Comparison of ENCODE assay signal across 8 mouse cellular contexts in the genomic region with DNA sequence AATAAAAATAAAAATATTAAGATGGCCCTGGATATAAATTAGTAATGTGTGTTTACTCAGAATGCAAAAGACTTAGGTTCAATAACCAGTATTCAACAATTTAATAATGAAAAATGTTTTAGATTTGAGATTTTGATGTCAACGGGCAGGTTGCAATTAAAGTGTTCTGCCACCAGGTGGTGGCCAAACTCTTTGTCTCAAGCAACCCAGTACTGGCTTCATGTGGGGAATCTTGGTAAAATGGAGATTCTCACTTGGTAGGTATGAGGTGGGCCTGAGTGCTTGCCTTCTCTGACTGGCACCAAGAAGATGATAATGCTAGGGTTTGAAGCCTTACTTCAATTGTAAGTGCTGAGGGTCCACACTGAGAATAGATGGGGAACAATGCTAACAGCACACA. TPM values are rescaled to one million over a fixed set of nuclear protein-coding genes. Genes with fewer than 3 reads are reported as not detected.
DNase-seq lines count a peak whose midpoint lies in the region; ATAC-seq and TF ChIP-seq lines count a peak whose summit lies in the region.
"Had no signal": no experiment of that assay in that cellular context is flagged by ENCODE, and none has a peak within 500 bp of the region (broad histone marks: within the 10 kb centered on the region; RNA-seq: fewer than 3 reads in every experiment).

No protein-coding gene starts in this region.

- peak; percentile 87 for TF ChIP-seq RAD21 in MEL (IDR thresholded peaks at IDR 0.05; ENCODE audit: low read depth, low read length)

- WGBS in liver, embryonic 11.5 days: 2% methylated on average over 1 of the region's 1 CpGs
- WGBS in bone marrow, adult 2 months: 2% methylated on average over 1 of the region's 1 CpGs
- 6% methylated on average over 1 of the region's 1 CpGs for WGBS in liver, postnatal 0 days (ENCODE audit: insufficient replicate concordance)

- no peak overlapping the region for H3K9ac ChIP-seq in liver, embryonic 11.5 days (ENCODE audit: low read depth, low read length)
- H3K9ac ChIP-seq in MEL (ENCODE audit: control insufficient read depth, low read depth, low read length, poor library complexity, severe bottlenecking): no peak overlapping the region
- H3K9ac ChIP-seq in liver, postnatal 0 days (replicated peaks): no peak overlapping the region

- DNase-seq in liver (peak; percentile 17), MEL (ENCODE audit: low read depth, low spot score) (peak; percentile 62)
- DNase-seq in liver, embryonic 11.5 days (ENCODE audit: low spot score): no peak
- peak; percentile 14 for DNase-seq in fibroblast of lung, adult 2 months (ENCODE audit: low read depth)
- DNase-seq in liver, postnatal 0 days: peak; percentile 31
- DNase-seq in right cerebral cortex, postnatal 25 days: no peak

- H3K27ac ChIP-seq in liver, embryonic 11.5 days (ENCODE audit: low read depth, low read length): no peak overlapping the region
- no peak overlapping the region for H3K27ac ChIP-seq in MEL (ENCODE audit: control insufficient read depth, low read depth, low read length)
- no peak overlapping the region for H3K27ac ChIP-seq in bone marrow, adult 2 months (ENCODE audit: control insufficient read depth, insufficient read depth, low read depth, low read length, poor library complexity)
- no peak overlapping the region for H3K27ac ChIP-seq in liver, postnatal 0 days (ENCODE audit: low read depth)

- H3K4me1 ChIP-seq in liver, embryonic 11.5 days (replicated peaks; ENCODE audit: control insufficient read depth, insufficient read depth, low read length): no peaks in the 10 kb centered on the region
- no peaks in the 10 kb centered on the region for H3K4me1 ChIP-seq in MEL (ENCODE audit: control insufficient read depth in 1 of 2, insufficient read depth in 2 of 2, low read length in 2 of 2)
- no peaks in the 10 kb centered on the region for H3K4me1 ChIP-seq in bone marrow, adult 2 months (ENCODE audit: control insufficient read depth, insufficient read depth, low read length)
- H3K4me1 ChIP-seq in liver, postnatal 0 days (ENCODE audit: insufficient read depth): peaks cover 3% of the 10 kb centered on the region; the same call in 1 of the 2 replicates

- no peak for TF ChIP-seq POLR2A in MEL (IDR thresholded peaks at IDR 0.05; ENCODE audit: control insufficient read depth in 1 of 2, insufficient read depth in 1 of 2, low read depth in 1 of 2, low read length in 2 of 2, poor library complexity in 1 of 2)
- no peak for TF ChIP-seq POLR2A in bone marrow, adult 2 months (IDR thresholded peaks at IDR 0.05; ENCODE audit: borderline replicate concordance, control insufficient read depth, low read depth, low read length)

- peak; percentile 71 to 88 (median 72) for TF ChIP-seq CTCF in MEL (IDR thresholded peaks at IDR 0.05 in 2 of 3, conservative IDR thresholded peaks at IDR 0.05 in 1 of 3; ENCODE audit: control insufficient read depth in 1 of 3, insufficient read depth in 1 of 3, low read depth in 2 of 3, low read length in 3 of 3, poor library complexity in 1 of 3, severe bottlenecking in 1 of 3)
- peak; percentile 45 for TF ChIP-seq CTCF in bone marrow, adult 2 months (IDR thresholded peaks at IDR 0.05; ENCODE audit: control insufficient read depth, insufficient read depth, low read length)
- peak; percentile 81 for TF ChIP-seq CTCF in liver, postnatal 0 days (IDR thresholded peaks at IDR 0.05; ENCODE audit: low read depth)

- no peak overlapping the region for H3K4me3 ChIP-seq in liver, embryonic 11.5 days (ENCODE audit: low read depth, low read length)
- no peak overlapping the region for H3K4me3 ChIP-seq in MEL (ENCODE audit: control insufficient read depth in 1 of 2, insufficient read depth in 1 of 2, low read depth in 2 of 2, low read length in 2 of 2)
- H3K4me3 ChIP-seq in bone marrow, adult 2 months (replicated peaks; ENCODE audit: control insufficient read depth, low read depth, low read length): no peak overlapping the region
- H3K4me3 ChIP-seq in liver, postnatal 0 days (ENCODE audit: low read depth, low read length): no peak overlapping the region

- no peak for ATAC-seq in liver, embryonic 11.5 days (replicated peaks; ENCODE audit: low FRiP score)
- ATAC-seq in liver, postnatal 0 days: no peak

- H3K4me2 ChIP-seq in liver, embryonic 11.5 days: no peak overlapping the region
- H3K4me2 ChIP-seq in liver, postnatal 0 days (ENCODE audit: low read depth, low read length): no peak overlapping the region

- H3K9me3 ChIP-seq in liver, embryonic 11.5 days (ENCODE audit: control insufficient read depth, low read length): no peaks in the 10 kb centered on the region
- no peaks in the 10 kb centered on the region for H3K9me3 ChIP-seq in MEL (replicated peaks; ENCODE audit: insufficient read depth, low read length)
- H3K9me3 ChIP-seq in liver, postnatal 0 days (ENCODE audit: low read length): no peaks in the 10 kb centered on the region

- no peak for TF ChIP-seq EP300 in MEL (IDR thresholded peaks at IDR 0.05; ENCODE audit: low read depth in 1 of 2, low read length in 2 of 2)
- no peak for TF ChIP-seq EP300 in liver, postnatal 0 days (IDR thresholded peaks at IDR 0.05; ENCODE audit: low read depth)

- no peaks in the 10 kb centered on the region for H3K79me2 ChIP-seq in MEL (ENCODE audit: control insufficient read depth, insufficient read depth, low read length, poor library complexity)

- no peaks in the 10 kb centered on the region for H3K36me3 ChIP-seq in liver, embryonic 11.5 days (ENCODE audit: control insufficient read depth, insufficient read depth, low read length)
- H3K36me3 ChIP-seq in MEL (ENCODE audit: control insufficient read depth in 1 of 2, insufficient read depth in 2 of 2, low read length in 2 of 2): no peaks in the 10 kb centered on the region
- no peaks in the 10 kb centered on the region for H3K36me3 ChIP-seq in liver, postnatal 0 days (replicated peaks; ENCODE audit: insufficient read depth, low read length)

- peaks cover 20% of the 10 kb centered on the region for H3K27me3 ChIP-seq in liver, embryonic 11.5 days (replicated peaks; ENCODE audit: control insufficient read depth, insufficient read depth, low read length)
- H3K27me3 ChIP-seq in MEL (ENCODE audit: control insufficient read depth in 1 of 2, insufficient read depth in 2 of 2, low read length in 2 of 2): peaks cover 15 to 16% of the 10 kb centered on the region in 2 experiments
- peaks cover 21% of the 10 kb centered on the region for H3K27me3 ChIP-seq in liver, postnatal 0 days (ENCODE audit: insufficient read depth, low read length)

TF ChIP-seq in MEL, 35 proteins besides CTCF, POLR2A, EP300 and RAD21:
- no peak for TF ChIP-seq UBTF (IDR thresholded peaks at IDR 0.05; ENCODE audit: borderline replicate concordance, insufficient read depth, low read depth, low read length)
- TF ChIP-seq ZC3H11A (IDR thresholded peaks at IDR 0.05; ENCODE audit: low read depth, low read length): peak; percentile 55; the same call in 1 of the 2 replicates
- peak; percentile 84 for TF ChIP-seq SMC3 (IDR thresholded peaks at IDR 0.05; ENCODE audit: low read depth, low read length)
- TF ChIP-seq GABPA (IDR thresholded peaks at IDR 0.05; ENCODE audit: low read depth, low read length): no peak

RNA-seq across cellular contexts. Expression of gene Alox8, which starts 4.8 kb away (rescaled TPM):
- 0.12 TPM in 1 of 2 replicates, not detected in the other for polyA plus RNA-seq in liver, embryonic 11.5 days (2014; fragmentation: Nextera tagmentation; extraction: Ambion mirVana)
- total RNA-seq in MEL (2012; rRNA removed): 0.31 and 0.56 TPM in 2 replicates
- under 1 TPM in 1 of 2 experiments, not detected in 1; 0.07 TPM for polyA plus RNA-seq in MEL (2012; ENCODE audit: insufficient read depth in 1 of 2, insufficient read length in 2 of 2, low read depth in 1 of 2, low replicate concordance in 2 of 2, missing spikeins in 1 of 2)
- polyA plus RNA-seq in bone marrow, adult 2 months (2011; ENCODE audit: insufficient read depth, insufficient read length, low replicate concordance, missing spikeins): not detected in 2 replicates
- polyA plus RNA-seq in liver, postnatal 0 days (2015; fragmentation: Nextera tagmentation; extraction: Ambion mirVana): 0.04 TPM in 1 of 2 replicates, not detected in the other

RNA-seq across cellular contexts. Expression of gene Alox12b, which starts 36.1 kb away (rescaled TPM):
- not detected in 2 replicates for polyA plus RNA-seq in liver, embryonic 11.5 days (2014; fragmentation: Nextera tagmentation; extraction: Ambion mirVana)
- total RNA-seq in MEL (2012; rRNA removed): not detected in 2 replicates
- polyA plus RNA-seq in MEL (2012; ENCODE audit: insufficient read depth in 1 of 2, insufficient read length in 2 of 2, low read depth in 1 of 2, low replicate concordance in 2 of 2, missing spikeins in 1 of 2): not detected
- not detected in 2 replicates for polyA plus RNA-seq in bone marrow, adult 2 months (2011; ENCODE audit: insufficient read depth, insufficient read length, low replicate concordance, missing spikeins)
- polyA plus RNA-seq in liver, postnatal 0 days (2015; fragmentation: Nextera tagmentation; extraction: Ambion mirVana): not detected in 2 replicates
- polyA plus RNA-seq: heart, embryonic 14.5 days had no signal

RNA-seq across cellular contexts. Expression of gene Gucy2e, which starts 44.0 kb away (rescaled TPM):
- polyA plus RNA-seq in liver, embryonic 11.5 days (2014; fragmentation: Nextera tagmentation; extraction: Ambion mirVana): 0.04 and 0.05 TPM in 2 replicates
- not detected in 2 replicates for total RNA-seq in MEL (2012; rRNA removed)
- not detected for polyA plus RNA-seq in MEL (2012; ENCODE audit: insufficient read depth in 1 of 2, insufficient read length in 2 of 2, low read depth in 1 of 2, low replicate concordance in 2 of 2, missing spikeins in 1 of 2)
- polyA plus RNA-seq in bone marrow, adult 2 months (2011; ENCODE audit: insufficient read depth, insufficient read length, low replicate concordance, missing spikeins): not detected in 2 replicates
- not detected in 2 replicates for polyA plus RNA-seq in liver, postnatal 0 days (2015; fragmentation: Nextera tagmentation; extraction: Ambion mirVana)

Comparison
In these comparisons a context has a peak if more than half of its experiments do, and no peak if none do; other contexts are left out.
1. DNase-seq: peak in liver (single experiment), MEL (single experiment), fibroblast of lung, adult 2 months (single experiment) and liver, postnatal 0 days (single experiment); none in liver, embryonic 11.5 days (single experiment) and right cerebral cortex, postnatal 25 days (single experiment).
2. Peak in every context shown above with its lines, with median percentiles within 50 percentile points of each other: CTCF ChIP-seq.